Mouse (Mus musculus): ENCODE results near the gene Fopnl.

DNA sequence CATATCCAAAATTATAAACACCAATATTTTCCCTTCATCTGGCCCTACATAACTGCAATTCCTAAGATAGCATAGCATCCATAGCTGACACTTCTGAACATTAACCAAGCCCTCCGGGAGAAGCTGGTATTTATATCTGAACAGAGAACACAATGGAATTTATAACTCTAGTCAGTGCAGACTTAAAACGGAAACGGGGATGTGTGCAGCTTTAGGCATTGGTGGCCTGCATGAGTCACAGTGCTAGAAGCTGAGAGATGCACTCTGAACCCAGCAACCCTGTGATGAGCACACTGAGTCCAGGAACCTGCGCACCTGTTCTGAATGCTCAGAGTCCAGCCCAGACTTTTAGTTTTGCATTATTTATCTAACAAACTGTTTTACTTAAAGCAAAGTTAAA is 18.7 kb downstream of the Fopnl start:
- TF ChIP-seq CTCF (IDR thresholded peaks at IDR 0.05; ENCODE audit: low read depth): no peak
- TF ChIP-seq EP300 (optimal IDR thresholded peaks at IDR 0.05): no peak

Measured in stomach, postnatal 0 days (tissue).